Comparison of ENCODE assay signal across 9 mouse cellular contexts in the genomic region with DNA sequence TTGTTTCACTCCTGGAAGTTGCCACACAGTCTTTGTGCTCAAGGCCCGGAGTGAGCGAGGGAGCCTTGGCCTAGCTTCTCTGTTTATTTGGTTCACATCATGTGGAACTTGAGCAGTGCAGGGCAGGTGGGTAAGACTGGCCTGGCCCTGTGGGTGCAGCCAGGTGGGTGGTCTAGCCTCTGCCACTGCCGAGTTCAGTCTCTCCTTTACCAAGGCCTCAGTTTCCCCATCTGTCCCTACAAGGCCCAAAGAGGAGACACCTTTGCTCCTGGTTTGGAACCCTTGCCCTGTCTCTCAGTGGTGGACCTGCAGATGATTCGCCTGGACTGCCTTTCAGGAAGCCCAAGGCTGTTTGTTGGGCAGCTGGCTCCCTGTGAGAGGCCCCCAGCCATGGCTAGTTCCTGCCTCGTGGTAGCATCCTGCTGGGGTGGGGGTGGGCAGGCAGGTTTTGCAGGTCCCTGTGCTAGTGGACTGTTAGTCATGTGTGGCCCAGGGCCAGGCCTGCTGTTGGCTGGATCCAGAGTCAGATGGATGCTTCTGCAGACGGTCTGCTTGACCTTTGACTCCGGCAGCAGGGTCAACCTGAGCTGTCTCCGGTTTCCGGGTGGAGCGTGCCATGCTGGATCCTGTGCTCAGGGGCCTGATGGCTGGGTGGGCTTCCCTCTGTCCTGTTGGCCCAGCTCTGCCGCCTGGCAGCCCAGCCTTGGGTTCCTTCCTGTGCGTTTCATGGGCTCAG. TPM values are rescaled to one million over a fixed set of nuclear protein-coding genes. Genes with fewer than 3 reads are reported as not detected.
A peak's percentile ranks its signal among the peaks of the same experiment; 100 is the strongest.
DNase-seq lines count a peak whose midpoint lies in the region; ATAC-seq and TF ChIP-seq lines count a peak whose summit lies in the region.
"Had no signal": no experiment of that assay in that cellular context is flagged by ENCODE, and none has a peak within 500 bp of the region (broad histone marks: within the 10 kb centered on the region; RNA-seq: fewer than 3 reads in every experiment).

No protein-coding gene starts in this region.

- no peak overlapping the region for H3K4me2 ChIP-seq in liver, postnatal 0 days (ENCODE audit: low read depth, low read length)

- TF ChIP-seq CTCF in liver, postnatal 0 days (IDR thresholded peaks at IDR 0.05; ENCODE audit: low read depth), result no peak
- no peak for TF ChIP-seq CTCF in cerebellum, adult 2 months (IDR thresholded peaks at IDR 0.05; ENCODE audit: borderline replicate concordance, insufficient read depth, low read depth, low read length)

- H3K9ac ChIP-seq in liver, postnatal 0 days (replicated peaks), result no peak overlapping the region

- ATAC-seq in liver, postnatal 0 days, result peak; percentile 60
- no peak for ATAC-seq in megakaryocyte-erythroid progenitor cell, adult 5-6 weeks (replicated peaks; ENCODE audit: low FRiP score, low TSS enrichment, poor library complexity, severe bottlenecking)

- H3K4me3 ChIP-seq in liver, postnatal 0 days (ENCODE audit: low read depth, low read length), result no peak overlapping the region
- H3K4me3 ChIP-seq in cerebellum, adult 2 months (replicated peaks; ENCODE audit: insufficient read depth, low read depth, low read length), result no peak overlapping the region
- H3K4me3 ChIP-seq: megakaryocyte, embryonic 14.5 days had no signal

- H3K4me1 ChIP-seq in liver, postnatal 0 days (ENCODE audit: insufficient read depth), result peaks cover 4% of the 10 kb centered on the region; the same call in 1 of the 2 replicates
- no peaks in the 10 kb centered on the region for H3K4me1 ChIP-seq in cerebellum, adult 2 months (ENCODE audit: control insufficient read depth, insufficient read depth, low read length)

- WGBS in liver, postnatal 0 days (ENCODE audit: insufficient replicate concordance), result 53% methylated on average over 12 of the region's 12 CpGs
- 49% methylated on average over 12 of the region's 12 CpGs for WGBS in cerebellum, adult 2 months

- no peaks in the 10 kb centered on the region for H3K36me3 ChIP-seq in liver, postnatal 0 days (replicated peaks; ENCODE audit: insufficient read depth, low read length)

- TF ChIP-seq POLR2A in cerebellum, adult 2 months (IDR thresholded peaks at IDR 0.05; ENCODE audit: borderline replicate concordance, insufficient read depth, low read length), result no peak

- no peaks in the 10 kb centered on the region for H3K9me3 ChIP-seq in liver, postnatal 0 days (ENCODE audit: low read length)
- H3K9me3 ChIP-seq: megakaryocyte, embryonic 14.5 days had no signal

- H3K27ac ChIP-seq in liver, postnatal 0 days (ENCODE audit: low read depth), result no peak overlapping the region; the same call in 1 of the 2 replicates
- H3K27ac ChIP-seq in cerebellum, adult 2 months (ENCODE audit: insufficient read depth, low read length), result no peak overlapping the region

- DNase-seq in adrenal gland, adult (ENCODE audit: inconsistent age in 2 of 2, low spot score in 1 of 2), result peak; percentile 70 to 89
- peak; percentile 60 for DNase-seq in embryo, embryonic 11 days
- DNase-seq in kidney, adult 18-20 months, result peak; percentile 66
- peak; percentile 46 for DNase-seq in liver, postnatal 0 days
- DNase-seq in cerebellum, adult 2 months, result no peak
- DNase-seq in left cerebral cortex, adult 8-10 months (ENCODE audit: low spot score in 2 of 2), result no peak
- DNase-seq in frontal cortex, postnatal 14 days (ENCODE audit: low spot score in 2 of 2), result no peak

- no peak for TF ChIP-seq EP300 in liver, postnatal 0 days (IDR thresholded peaks at IDR 0.05; ENCODE audit: low read depth)

- H3K27me3 ChIP-seq in liver, postnatal 0 days (ENCODE audit: insufficient read depth, low read length), result peaks cover 17% of the 10 kb centered on the region
- peaks cover under 1% of the 10 kb centered on the region; the same call in 1 of the 2 replicates for H3K27me3 ChIP-seq in cerebellum, adult 2 months (ENCODE audit: control insufficient read depth, insufficient read depth, low read length)

RNA-seq across cellular contexts. Expression of a gene that starts 5.4 kb away (rescaled TPM):
- 0.14 and 0.17 TPM in 2 replicates for polyA plus RNA-seq in liver, postnatal 0 days (2015; fragmentation: Nextera tagmentation; extraction: Ambion mirVana)
- total RNA-seq in megakaryocyte-erythroid progenitor cell, adult 5-6 weeks (2014; fragmentation: Nextera tagmentation), result not detected in 2 replicates
- not detected in 2 replicates for total RNA-seq in megakaryocyte-erythroid progenitor cell, adult 5-6 weeks (2017)
- 2.4 TPM in 2 replicates for polyA plus RNA-seq in cerebellum, adult 2 months (2012; rRNA removed)
- 1 to 10 TPM; 4.8 to 5.7 (median 5.1) TPM for total RNA-seq in left cerebral cortex, adult 8-10 months (2022)

RNA-seq across cellular contexts. Expression of a gene that starts 44.9 kb away (rescaled TPM):
- polyA plus RNA-seq in liver, postnatal 0 days (2015; fragmentation: Nextera tagmentation; extraction: Ambion mirVana), result 12.6 and 14.8 TPM in 2 replicates
- not detected in 2 replicates for total RNA-seq in megakaryocyte-erythroid progenitor cell, adult 5-6 weeks (2014; fragmentation: Nextera tagmentation)
- not detected in 2 replicates for total RNA-seq in megakaryocyte-erythroid progenitor cell, adult 5-6 weeks (2017)
- 2.5 and 3.2 TPM in 2 replicates for polyA plus RNA-seq in cerebellum, adult 2 months (2012; rRNA removed)
- 1 to 10 TPM; 1.8 to 8.5 (median 4.9) TPM for total RNA-seq in left cerebral cortex, adult 8-10 months (2022)

Comparison
In these comparisons a context has a peak if more than half of its experiments do, and no peak if none do; other contexts are left out.
1. DNase-seq: peak in adrenal gland, adult (2 of 2), embryo, embryonic 11 days (single experiment), kidney, adult 18-20 months (single experiment) and liver, postnatal 0 days (single experiment); none in cerebellum, adult 2 months (0 of 2), left cerebral cortex, adult 8-10 months (0 of 2) and frontal cortex, postnatal 14 days (0 of 2).
2. RNA of a gene that starts 5.4 kb away (total RNA-seq): 4.8 to 5.7 TPM in left cerebral cortex, adult 8-10 months; not detected in megakaryocyte-erythroid progenitor cell, adult 5-6 weeks; every median in the first group is over 4 times any median in the second.